ENCODE assay signal across 3 mouse cellular contexts in genomic region chr12:112842128-112842527, GRCm38 (mm10). TPM values are rescaled to one million over a fixed set of nuclear protein-coding genes. Genes with fewer than 3 reads are reported as not detected.
DNase-seq lines count a peak whose midpoint lies in the region.

No protein-coding gene starts in this region.

- peak; percentile 80 for DNase-seq in NIH3T3 (ENCODE audit: low read depth)
- DNase-seq in adrenal gland, postnatal 36 days = peak; percentile 19 to 31
- peak; percentile 1 for DNase-seq in thymus, postnatal 4 days

RNA-seq across cellular contexts. Expression of gene Cdca4, which starts 12.9 kb away (rescaled TPM):
- total RNA-seq in adrenal gland, postnatal 36 days (2021) = 10 to 100 TPM; 14.7 to 19.5 TPM

RNA-seq across cellular contexts. Expression of gene Gpr132, which starts 25.9 kb away (rescaled TPM):
- total RNA-seq in adrenal gland, postnatal 36 days (2021) = under 1 TPM; 0.33 to 0.40 TPM

RNA-seq across cellular contexts. Expression of gene Clba1, which starts 33.4 kb away (rescaled TPM):
- 10 to 100 TPM; 10.0 to 12.0 TPM for total RNA-seq in adrenal gland, postnatal 36 days (2021)

RNA-seq across cellular contexts. Expression of gene Ahnak2, which starts 39.7 kb away (rescaled TPM):
- 1 to 10 TPM; 7.5 to 7.7 TPM for total RNA-seq in adrenal gland, postnatal 36 days (2021)

Comparison
In these comparisons a context has a peak if more than half of its experiments do, and no peak if none do; other contexts are left out.
1. DNase-seq: peak in every context shown above with its lines; median percentile 80 in NIH3T3; 25 in adrenal gland, postnatal 36 days; 1 in thymus, postnatal 4 days.